Mouse (Mus musculus): ENCODE results near the gene Exosc9. TPM values are rescaled to one million over a fixed set of nuclear protein-coding genes. Genes with fewer than 3 reads are reported as not detected.

The Exosc9 gene
- polyA plus RNA-seq, 1 experiment from 2014 or later: 69.1 TPM

Other genes with a start within 250 kb of the Exosc9 start
- 224 and 244 TPM in 2 replicates for gene Anxa5, start 76.7 kb upstream of the Exosc9 start, polyA plus RNA-seq (2014; fragmentation: Nextera tagmentation; extraction: Ambion mirVana)
- 1.8 and 2.1 TPM in 2 replicates for gene 1810062G17Rik, start 76.7 kb upstream of the Exosc9 start, polyA plus RNA-seq (2014; fragmentation: Nextera tagmentation; extraction: Ambion mirVana)
- not detected in 2 replicates for gene Gm11549, start 30.8 kb upstream of the Exosc9 start, polyA plus RNA-seq (2014; fragmentation: Nextera tagmentation; extraction: Ambion mirVana)
- 201 and 230 TPM in 2 replicates for gene Ccna2, start 19.5 kb downstream of the Exosc9 start, polyA plus RNA-seq (2014; fragmentation: Nextera tagmentation; extraction: Ambion mirVana)
- 9.9 and 15.6 TPM in 2 replicates for gene Bbs7, start 60.9 kb downstream of the Exosc9 start, polyA plus RNA-seq (2014; fragmentation: Nextera tagmentation; extraction: Ambion mirVana)
- 9.2 and 10.1 TPM in 2 replicates for gene Trpc3, start 137.6 kb downstream of the Exosc9 start, polyA plus RNA-seq (2014; fragmentation: Nextera tagmentation; extraction: Ambion mirVana)

Data from kidney, embryonic 14.5 days (tissue).